Mouse (Mus musculus): Measurements from ENCODE around the gene Slc37a1. TPM values are rescaled to one million over a fixed set of nuclear protein-coding genes. Genes with fewer than 3 reads are reported as not detected.

Slc37a1 gene
- total and polyA plus RNA-seq, 3 experiments = 7.3 to 19.7 (median 9.1) TPM

GRCm38 (mm10) chr17:31332333-31332732, 45.7 kb downstream of the Slc37a1 start:
- TF ChIP-seq EP300 (IDR thresholded peaks at IDR 0.05; ENCODE audit: insufficient read depth, low read depth, low read length) (no peak), CTCF (IDR thresholded peaks at IDR 0.05) (peak; percentile 77), POLR2A (IDR thresholded peaks at IDR 0.05; ENCODE audit: insufficient read depth, low read depth, low read length) (no peak)
- H3K9ac ChIP-seq (ENCODE audit: low read depth, low read length) = no peak overlapping the region
- no peaks in the 10 kb centered on the region for H3K36me3 ChIP-seq (ENCODE audit: control insufficient read depth, insufficient read depth, low read length)
- WGBS = 39% methylated on average over 1 of the region's 1 CpGs
- H3K79me2 ChIP-seq (replicated peaks; ENCODE audit: control insufficient read depth, insufficient read depth, low read length) = no peaks in the 10 kb centered on the region
- intact Hi-C loops (cut with DNase I) = loop anchor here (2.0 kb wide), 1 partner anchor 332 kb away; no protein-coding TSS in a partner anchor
- no peak overlapping the region for H3K27ac ChIP-seq
- no peak overlapping the region for H3K4me3 ChIP-seq
- no peaks in the 10 kb centered on the region for H3K27me3 ChIP-seq (ENCODE audit: control insufficient read depth, insufficient read depth, low read length)
- no peak for DNase-seq
- H3K4me1 ChIP-seq (ENCODE audit: control insufficient read depth, insufficient read depth, low read length) = no peaks in the 10 kb centered on the region

DNA sequence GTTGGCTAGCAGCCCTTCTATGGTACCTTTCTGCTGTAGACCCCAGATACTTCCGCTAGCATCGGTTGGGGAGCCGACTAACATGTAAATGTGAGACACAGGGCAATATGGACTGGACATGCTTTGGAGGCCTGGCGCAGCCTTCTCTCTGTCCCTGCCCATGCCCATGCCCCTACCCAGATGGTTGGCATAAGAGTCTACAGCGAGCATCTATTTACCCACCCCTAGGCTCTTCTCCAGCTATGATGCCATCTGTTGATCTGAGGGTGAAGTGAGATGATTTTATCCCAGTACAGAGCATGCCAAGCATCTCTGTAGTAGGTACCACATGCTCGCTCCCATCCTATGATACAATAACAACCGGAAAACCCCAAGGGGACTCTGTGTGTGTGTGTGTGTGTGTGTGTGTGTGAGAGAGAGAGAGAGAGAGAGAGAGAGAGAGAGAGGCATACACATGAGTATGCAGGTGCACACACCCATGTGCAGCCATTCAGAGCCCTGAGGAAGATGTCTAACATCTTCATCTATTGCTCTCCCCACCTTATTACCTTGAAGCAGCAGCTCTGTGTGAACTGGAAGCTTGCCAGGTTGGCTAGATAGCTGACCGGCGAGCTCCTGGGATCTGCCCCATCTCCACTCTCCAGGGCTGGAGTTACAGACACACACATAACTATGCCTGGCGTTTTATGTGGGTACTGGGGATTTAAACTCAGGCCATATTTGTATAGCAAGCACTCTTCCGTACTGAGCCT, 48.1 kb downstream of the Slc37a1 start:
- no peak overlapping the region for H3K4me3 ChIP-seq
- H3K4me1 ChIP-seq (ENCODE audit: control insufficient read depth, insufficient read depth, low read length) = no peaks in the 10 kb centered on the region
- WGBS = 80% methylated on average over 11 of the region's 11 CpGs
- no peak overlapping the region for H3K27ac ChIP-seq
- H3K9ac ChIP-seq (ENCODE audit: low read depth, low read length) = no peak overlapping the region
- intact Hi-C loops (cut with DNase I) = no loop called here
- no peak for DNase-seq
- no peaks in the 10 kb centered on the region for H3K36me3 ChIP-seq (ENCODE audit: control insufficient read depth, insufficient read depth, low read length)
- TF ChIP-seq EP300 (IDR thresholded peaks at IDR 0.05; ENCODE audit: insufficient read depth, low read depth, low read length) (no peak), CTCF (IDR thresholded peaks at IDR 0.05) (no peak), POLR2A (IDR thresholded peaks at IDR 0.05; ENCODE audit: insufficient read depth, low read depth, low read length) (no peak)
- H3K27me3 ChIP-seq (ENCODE audit: control insufficient read depth, insufficient read depth, low read length) = no peaks in the 10 kb centered on the region
- H3K79me2 ChIP-seq (replicated peaks; ENCODE audit: control insufficient read depth, insufficient read depth, low read length) = no peaks in the 10 kb centered on the region

DNA sequence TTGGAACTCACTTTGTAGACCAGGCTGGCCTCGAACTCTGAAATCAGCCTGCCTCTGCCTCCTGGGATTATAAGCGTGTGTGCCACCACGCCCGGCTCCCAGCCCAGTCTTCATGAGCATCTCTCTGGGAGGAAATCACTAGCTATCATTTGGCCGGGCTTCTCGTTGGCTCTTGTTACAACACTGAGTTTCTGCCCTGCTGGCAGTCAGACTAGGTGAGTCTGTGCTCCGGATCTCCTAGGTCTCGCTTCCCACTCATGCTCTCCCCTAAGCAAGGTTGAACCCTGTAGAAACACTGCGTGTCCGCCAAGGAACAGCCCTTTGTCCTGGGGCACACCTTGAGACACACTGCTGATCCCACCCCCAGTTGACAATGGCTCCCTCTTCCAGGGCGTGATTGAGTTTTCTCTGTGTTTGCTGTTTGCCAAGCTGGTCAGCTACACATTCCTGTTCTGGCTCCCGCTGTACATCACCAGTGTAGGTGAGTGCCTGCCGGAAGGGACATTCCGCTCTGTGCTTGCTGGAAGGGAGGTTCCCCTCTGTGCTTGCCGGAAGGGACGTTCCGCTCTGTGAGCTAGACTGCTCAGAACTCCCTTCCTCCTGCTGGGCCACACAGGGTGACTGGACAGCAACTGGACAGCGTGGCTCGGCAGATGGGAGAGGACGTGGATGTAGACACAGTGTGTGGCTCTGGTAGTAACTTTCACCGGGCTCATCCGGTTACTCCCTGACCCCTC, 48.9 kb downstream of the Slc37a1 start:
- Histone ChIP-seq H3K4me3 (no peak overlapping the region), H3K27me3 (ENCODE audit: control insufficient read depth, insufficient read depth, low read length) (no peaks in the 10 kb centered on the region), H3K36me3 (ENCODE audit: control insufficient read depth, insufficient read depth, low read length) (no peaks in the 10 kb centered on the region), H3K4me1 (ENCODE audit: control insufficient read depth, insufficient read depth, low read length) (no peaks in the 10 kb centered on the region), H3K27ac (no peak overlapping the region), H3K79me2 (replicated peaks; ENCODE audit: control insufficient read depth, insufficient read depth, low read length) (no peaks in the 10 kb centered on the region), H3K9ac (ENCODE audit: low read depth, low read length) (no peak overlapping the region)
- TF ChIP-seq CTCF (IDR thresholded peaks at IDR 0.05) (no peak), POLR2A (IDR thresholded peaks at IDR 0.05; ENCODE audit: insufficient read depth, low read depth, low read length) (no peak), EP300 (IDR thresholded peaks at IDR 0.05; ENCODE audit: insufficient read depth, low read depth, low read length) (no peak)
- 75% methylated on average over 22 of the region's 22 CpGs for WGBS
- no peak for DNase-seq
- intact Hi-C loops (cut with DNase I) = no loop called here

DNA sequence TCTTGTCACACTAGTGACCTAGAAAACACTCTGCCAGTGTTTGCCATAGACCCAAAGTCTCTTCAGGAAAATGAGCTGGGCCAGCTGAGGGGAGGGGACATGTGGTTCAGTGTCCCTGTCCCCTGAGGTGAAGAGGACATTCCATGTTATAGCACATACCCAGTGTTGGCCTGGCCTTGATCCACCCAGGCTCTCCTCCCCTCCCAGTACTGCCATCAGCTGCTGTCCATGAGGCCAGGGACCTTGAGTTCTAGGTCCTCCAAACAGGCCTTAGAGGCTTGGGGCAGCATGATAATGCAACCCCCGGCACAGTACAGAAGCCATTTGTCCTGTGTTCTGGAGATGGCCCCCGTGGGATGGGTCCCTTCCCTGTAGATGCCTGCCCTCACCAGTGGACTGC, 53.2 kb downstream of the Slc37a1 start:
- no peaks in the 10 kb centered on the region for H3K79me2 ChIP-seq (replicated peaks; ENCODE audit: control insufficient read depth, insufficient read depth, low read length)
- intact Hi-C loops (cut with DNase I) = loop anchor here (5.0 kb wide), 1 partner anchor 202 kb away; no protein-coding TSS in a partner anchor
- no peak for TF ChIP-seq POLR2A (IDR thresholded peaks at IDR 0.05; ENCODE audit: insufficient read depth, low read depth, low read length)

DNA sequence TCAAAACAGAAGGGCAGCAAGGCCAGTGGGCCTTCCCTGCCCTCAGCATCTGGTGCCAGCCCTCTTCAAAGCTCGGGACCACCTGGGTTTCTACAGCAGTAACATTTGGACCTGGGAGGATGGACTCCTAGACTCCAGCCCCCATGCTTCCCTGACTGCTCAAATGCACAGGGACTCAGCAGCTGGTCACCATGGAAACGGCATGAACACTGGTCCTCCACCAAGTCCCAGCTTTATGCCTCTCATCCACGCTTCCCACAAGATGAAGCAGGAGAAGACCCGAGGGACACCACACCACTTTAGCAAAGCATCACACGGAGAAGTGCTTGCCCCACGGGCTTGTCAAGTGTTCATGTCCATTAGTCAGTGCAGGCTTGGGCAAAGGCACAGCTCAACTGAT, 55.6 kb downstream of the Slc37a1 start:
- DNase-seq = no peak
- intact Hi-C loops (cut with DNase I) = loop anchor here (5.0 kb wide), 1 partner anchor 205 kb away; no protein-coding TSS in a partner anchor
- WGBS = 68% methylated on average over 6 of the region's 6 CpGs
- no peak overlapping the region for H3K4me3 ChIP-seq
- no peaks in the 10 kb centered on the region for H3K79me2 ChIP-seq (replicated peaks; ENCODE audit: control insufficient read depth, insufficient read depth, low read length)
- no peaks in the 10 kb centered on the region for H3K36me3 ChIP-seq (ENCODE audit: control insufficient read depth, insufficient read depth, low read length)
- no peaks in the 10 kb centered on the region for H3K27me3 ChIP-seq (ENCODE audit: control insufficient read depth, insufficient read depth, low read length)
- H3K9ac ChIP-seq (ENCODE audit: low read depth, low read length) = no peak overlapping the region
- TF ChIP-seq POLR2A (IDR thresholded peaks at IDR 0.05; ENCODE audit: insufficient read depth, low read depth, low read length) (no peak), EP300 (IDR thresholded peaks at IDR 0.05; ENCODE audit: insufficient read depth, low read depth, low read length) (no peak), CTCF (IDR thresholded peaks at IDR 0.05) (no peak)
- no peaks in the 10 kb centered on the region for H3K4me1 ChIP-seq (ENCODE audit: control insufficient read depth, insufficient read depth, low read length)
- no peak overlapping the region for H3K27ac ChIP-seq

More for the DNA sequence above, 53.2 kb downstream of the Slc37a1 start:
- 85% methylated on average over 2 of the region's 2 CpGs for WGBS
- DNase-seq = no peak
- Histone ChIP-seq H3K36me3 (ENCODE audit: control insufficient read depth, insufficient read depth, low read length) (no peaks in the 10 kb centered on the region), H3K4me1 (ENCODE audit: control insufficient read depth, insufficient read depth, low read length) (no peaks in the 10 kb centered on the region), H3K9ac (ENCODE audit: low read depth, low read length) (no peak overlapping the region), H3K27me3 (ENCODE audit: control insufficient read depth, insufficient read depth, low read length) (no peaks in the 10 kb centered on the region), H3K27ac (no peak overlapping the region), H3K4me3 (no peak overlapping the region)
